Mouse (Mus musculus): ENCODE measurements around the gene Zfp706. TPM values are rescaled to one million over a fixed set of nuclear protein-coding genes. Genes with fewer than 3 reads are reported as not detected.

The Zfp706 gene
- polyA plus RNA-seq, 1 experiment from 2014 or later = 501 TPM

DNA sequence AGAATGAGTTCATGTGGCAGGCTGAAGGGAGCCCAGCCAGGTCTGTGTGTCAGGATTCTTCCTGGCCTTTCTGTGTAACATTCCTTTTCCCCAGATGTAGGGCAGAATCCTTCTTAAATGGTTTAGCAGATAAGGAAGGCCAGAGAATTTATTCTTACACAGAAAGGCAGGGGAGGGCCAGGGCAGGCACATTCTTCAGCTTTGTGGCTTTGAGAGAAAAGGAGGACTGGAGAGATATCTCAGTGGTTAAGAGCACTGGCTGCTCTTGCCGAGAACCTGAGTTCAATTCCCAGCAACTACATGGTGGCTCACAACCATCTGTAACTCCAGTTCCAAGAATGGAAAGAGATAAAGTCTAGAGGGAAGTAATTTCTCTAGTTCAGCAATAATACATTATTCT, 31.1 kb upstream of the Zfp706 start:
- H3K27me3 ChIP-seq (ENCODE audit: control insufficient read depth, insufficient read depth, low read depth, low read length) = no peaks in the 10 kb centered on the region
- 73% methylated on average over 1 of the region's 1 CpGs for WGBS
- H3K4me2 ChIP-seq (ENCODE audit: low read length) = no peak overlapping the region
- H3K36me3 ChIP-seq (ENCODE audit: control insufficient read depth, insufficient read depth, low read length) = no peaks in the 10 kb centered on the region
- H3K4me3 ChIP-seq (ENCODE audit: low read depth, low read length) = no peak overlapping the region
- no peaks in the 10 kb centered on the region for H3K9me3 ChIP-seq (replicated peaks; ENCODE audit: control insufficient read depth, low read length, poor library complexity, severe bottlenecking)
- no peak overlapping the region for H3K9ac ChIP-seq (ENCODE audit: low read depth, low read length)
- ATAC-seq = no peak
- H3K27ac ChIP-seq (ENCODE audit: low read length) = no peak overlapping the region
- peaks cover 10% of the 10 kb centered on the region for H3K4me1 ChIP-seq (ENCODE audit: control insufficient read depth, insufficient read depth, low read length)

DNA sequence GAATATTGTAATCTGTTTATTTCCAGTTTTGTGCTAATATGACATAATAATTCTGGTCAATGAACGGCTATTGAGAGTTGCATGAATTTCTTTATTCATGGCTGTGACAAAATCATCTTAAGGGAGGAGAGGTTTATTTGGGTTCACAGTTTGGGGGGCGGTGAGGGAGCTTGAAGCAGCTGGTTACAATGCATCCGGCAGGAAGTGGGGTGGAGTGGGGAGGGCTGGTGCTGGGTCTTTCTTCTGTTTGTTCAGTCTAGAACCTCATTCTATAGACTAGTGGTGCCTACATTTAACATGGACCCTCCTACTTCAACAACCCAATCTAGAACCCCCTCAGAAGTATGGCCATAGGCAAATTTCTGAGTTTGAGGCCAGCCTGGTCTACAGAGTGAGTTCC, 30.1 kb upstream of the Zfp706 start:
- no peaks in the 10 kb centered on the region for H3K9me3 ChIP-seq (replicated peaks; ENCODE audit: control insufficient read depth, low read length, poor library complexity, severe bottlenecking)
- no peak overlapping the region for H3K9ac ChIP-seq (ENCODE audit: low read depth, low read length)
- H3K36me3 ChIP-seq (ENCODE audit: control insufficient read depth, insufficient read depth, low read length) = no peaks in the 10 kb centered on the region
- no peak overlapping the region for H3K27ac ChIP-seq (ENCODE audit: low read length)
- H3K4me2 ChIP-seq (ENCODE audit: low read length) = no peak overlapping the region
- whole genome bisulfite sequencing = 88% methylated on average over 3 of the region's 3 CpGs
- no peak for ATAC-seq
- H3K4me3 ChIP-seq (ENCODE audit: low read depth, low read length) = no peak overlapping the region
- H3K27me3 ChIP-seq (ENCODE audit: control insufficient read depth, insufficient read depth, low read depth, low read length) = no peaks in the 10 kb centered on the region
- peaks cover 8% of the 10 kb centered on the region for H3K4me1 ChIP-seq (ENCODE audit: control insufficient read depth, insufficient read depth, low read length)

DNA sequence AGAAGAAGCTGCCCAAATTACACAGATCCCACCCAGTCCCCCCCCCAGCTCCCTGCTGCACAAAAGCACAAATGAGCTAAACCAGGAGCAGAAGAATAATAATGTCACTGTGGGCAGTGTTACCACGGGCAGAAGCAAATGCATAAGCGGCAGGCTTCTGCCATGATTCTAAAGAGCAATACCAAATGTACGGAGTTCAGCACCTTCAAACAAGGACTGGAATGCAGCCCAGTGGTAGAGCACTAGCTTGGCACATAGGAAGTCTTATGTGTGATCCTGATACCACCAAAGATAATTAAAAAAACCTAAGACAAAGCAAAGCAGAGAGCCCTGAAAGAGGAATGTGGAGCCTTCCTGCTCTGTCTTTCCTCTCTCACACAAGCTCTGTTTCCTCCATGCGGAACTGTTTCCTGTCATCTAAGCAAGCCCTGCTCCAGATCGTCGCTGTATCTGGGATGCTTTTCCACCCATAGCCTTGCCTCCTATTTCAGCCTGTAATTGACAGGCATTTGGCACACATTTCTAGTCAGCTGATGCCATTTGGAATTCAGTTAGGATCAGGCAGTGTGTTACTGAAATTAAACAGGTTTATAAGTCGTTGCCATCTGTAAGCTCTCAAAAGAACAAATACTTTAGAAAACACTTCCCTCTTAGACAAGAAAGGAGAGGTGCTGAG, 29.0 kb upstream of the Zfp706 start:
- 59% methylated on average over 7 of the region's 7 CpGs for WGBS
- H3K27me3 ChIP-seq (ENCODE audit: control insufficient read depth, insufficient read depth, low read depth, low read length) = no peaks in the 10 kb centered on the region
- H3K4me1 ChIP-seq (ENCODE audit: control insufficient read depth, insufficient read depth, low read length) = peaks cover 8% of the 10 kb centered on the region
- H3K27ac ChIP-seq (ENCODE audit: low read length) = peak overlapping the region; percentile 33
- no peaks in the 10 kb centered on the region for H3K9me3 ChIP-seq (replicated peaks; ENCODE audit: control insufficient read depth, low read length, poor library complexity, severe bottlenecking)
- H3K36me3 ChIP-seq (ENCODE audit: control insufficient read depth, insufficient read depth, low read length) = no peaks in the 10 kb centered on the region
- H3K4me3 ChIP-seq (ENCODE audit: low read depth, low read length) = no peak overlapping the region
- no peak overlapping the region for H3K4me2 ChIP-seq (ENCODE audit: low read length)
- H3K9ac ChIP-seq (ENCODE audit: low read depth, low read length) = no peak overlapping the region
- no peak for ATAC-seq

DNA sequence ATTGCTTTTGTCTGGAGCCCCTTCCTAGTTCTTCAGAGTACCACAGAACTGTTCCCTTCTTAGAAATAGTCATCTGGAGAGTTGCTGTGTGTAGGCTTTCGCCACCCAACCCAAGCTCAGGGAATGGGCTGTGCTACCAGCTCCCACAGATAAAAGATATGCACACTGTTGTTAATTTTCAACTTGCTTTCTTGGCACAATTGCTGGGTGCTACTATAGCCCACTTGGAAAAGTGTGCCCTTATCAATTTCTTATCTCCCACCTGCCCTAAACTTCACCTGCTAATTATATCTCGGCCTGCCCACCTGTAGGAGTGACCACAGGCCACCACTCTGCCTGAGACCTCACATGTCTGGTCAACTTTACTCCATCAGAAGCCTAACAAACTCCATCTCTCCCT, 26.6 kb upstream of the Zfp706 start:
- no peak overlapping the region for H3K27ac ChIP-seq (ENCODE audit: low read length)
- H3K4me1 ChIP-seq (ENCODE audit: control insufficient read depth, insufficient read depth, low read length) = peaks cover 8% of the 10 kb centered on the region
- H3K9ac ChIP-seq (ENCODE audit: low read depth, low read length) = no peak overlapping the region
- 90% methylated on average over 2 of the region's 2 CpGs for WGBS
- H3K4me2 ChIP-seq (ENCODE audit: low read length) = no peak overlapping the region
- no peaks in the 10 kb centered on the region for H3K27me3 ChIP-seq (ENCODE audit: control insufficient read depth, insufficient read depth, low read depth, low read length)
- no peaks in the 10 kb centered on the region for H3K36me3 ChIP-seq (ENCODE audit: control insufficient read depth, insufficient read depth, low read length)
- no peak for ATAC-seq
- H3K9me3 ChIP-seq (replicated peaks; ENCODE audit: control insufficient read depth, low read length, poor library complexity, severe bottlenecking) = no peaks in the 10 kb centered on the region
- H3K4me3 ChIP-seq (ENCODE audit: low read depth, low read length) = no peak overlapping the region

DNA sequence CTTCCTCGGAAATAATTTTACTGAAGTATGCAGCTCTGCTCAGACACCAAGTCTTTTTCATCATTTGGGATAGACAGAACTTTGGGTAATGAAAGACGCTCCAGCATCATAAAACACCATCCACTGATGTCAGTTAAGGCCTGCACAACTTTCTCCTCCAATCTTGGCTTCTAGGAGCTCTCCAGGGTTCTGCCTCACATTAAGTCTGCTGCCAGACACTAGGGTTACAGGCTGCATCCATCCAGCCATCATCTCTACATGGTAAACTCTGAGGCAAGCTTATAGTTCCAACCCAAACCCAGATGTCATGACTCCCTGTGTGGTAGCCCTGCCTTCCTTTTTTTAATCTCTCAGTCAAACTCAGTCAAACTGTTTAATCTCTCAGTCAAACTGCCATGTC, 25.9 kb upstream of the Zfp706 start:
- peaks cover 8% of the 10 kb centered on the region for H3K4me1 ChIP-seq (ENCODE audit: control insufficient read depth, insufficient read depth, low read length)
- H3K4me2 ChIP-seq (ENCODE audit: low read length) = no peak overlapping the region
- 93% methylated on average over 2 of the region's 2 CpGs for WGBS
- H3K27ac ChIP-seq (ENCODE audit: low read length) = no peak overlapping the region
- ATAC-seq = no peak
- no peaks in the 10 kb centered on the region for H3K36me3 ChIP-seq (ENCODE audit: control insufficient read depth, insufficient read depth, low read length)
- H3K9ac ChIP-seq (ENCODE audit: low read depth, low read length) = no peak overlapping the region
- no peak overlapping the region for H3K4me3 ChIP-seq (ENCODE audit: low read depth, low read length)
- H3K27me3 ChIP-seq (ENCODE audit: control insufficient read depth, insufficient read depth, low read depth, low read length) = no peaks in the 10 kb centered on the region
- H3K9me3 ChIP-seq (replicated peaks; ENCODE audit: control insufficient read depth, low read length, poor library complexity, severe bottlenecking) = no peaks in the 10 kb centered on the region

DNA sequence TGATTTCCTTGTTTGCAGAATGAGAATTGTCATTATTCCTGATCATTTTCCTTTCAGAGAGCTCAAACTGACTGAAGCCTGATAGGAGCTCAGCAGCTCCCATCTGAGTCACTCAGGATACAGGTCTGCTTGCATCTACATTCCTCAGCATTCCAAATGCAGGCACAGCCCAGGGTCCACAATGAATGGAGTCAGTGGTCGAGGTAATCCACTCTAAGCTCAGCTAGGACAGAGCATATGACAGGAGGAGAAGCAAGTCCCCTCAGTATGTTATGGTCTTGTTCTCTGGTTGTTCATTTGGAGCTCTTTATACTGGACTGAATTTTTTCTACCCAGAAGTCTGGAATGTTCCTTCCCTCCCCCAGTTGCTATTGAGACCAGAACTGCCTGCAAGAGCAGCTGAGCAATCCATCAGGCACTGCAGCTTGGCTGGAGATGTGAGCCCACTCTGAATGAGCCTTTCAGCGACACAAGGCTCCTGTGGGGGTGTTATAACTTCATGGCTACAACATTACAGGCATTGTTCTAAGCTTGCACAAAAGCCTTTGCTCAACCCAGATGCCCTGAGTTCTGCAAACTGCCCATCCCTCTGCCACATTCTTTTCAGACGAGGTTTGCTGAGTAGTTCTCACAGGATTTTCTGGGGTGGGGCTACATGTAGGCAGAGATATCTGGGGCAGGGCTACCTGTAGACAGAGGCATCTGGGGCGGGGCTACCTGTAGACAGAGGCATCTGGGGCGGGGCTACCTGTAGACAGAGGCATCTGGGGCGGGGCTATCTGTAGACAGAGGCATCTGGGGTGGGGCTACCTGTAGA, 24.0 kb upstream of the Zfp706 start:
- H3K9ac ChIP-seq (ENCODE audit: low read depth, low read length) = no peak overlapping the region
- H3K27me3 ChIP-seq (ENCODE audit: control insufficient read depth, insufficient read depth, low read depth, low read length) = no peaks in the 10 kb centered on the region
- H3K4me1 ChIP-seq (ENCODE audit: control insufficient read depth, insufficient read depth, low read length) = peaks cover under 1% of the 10 kb centered on the region; the same call in 1 of the 2 replicates
- H3K27ac ChIP-seq (ENCODE audit: low read length) = no peak overlapping the region
- 0 out of 2 replicates have a peak, but pooled peaks have one; percentile 48 for ATAC-seq
- WGBS = 30% methylated on average over 6 of the region's 6 CpGs
- no peaks in the 10 kb centered on the region for H3K9me3 ChIP-seq (replicated peaks; ENCODE audit: control insufficient read depth, low read length, poor library complexity, severe bottlenecking)
- no peak overlapping the region for H3K4me2 ChIP-seq (ENCODE audit: low read length)
- no peak overlapping the region for H3K4me3 ChIP-seq (ENCODE audit: low read depth, low read length)
- H3K36me3 ChIP-seq (ENCODE audit: control insufficient read depth, insufficient read depth, low read length) = no peaks in the 10 kb centered on the region

DNA sequence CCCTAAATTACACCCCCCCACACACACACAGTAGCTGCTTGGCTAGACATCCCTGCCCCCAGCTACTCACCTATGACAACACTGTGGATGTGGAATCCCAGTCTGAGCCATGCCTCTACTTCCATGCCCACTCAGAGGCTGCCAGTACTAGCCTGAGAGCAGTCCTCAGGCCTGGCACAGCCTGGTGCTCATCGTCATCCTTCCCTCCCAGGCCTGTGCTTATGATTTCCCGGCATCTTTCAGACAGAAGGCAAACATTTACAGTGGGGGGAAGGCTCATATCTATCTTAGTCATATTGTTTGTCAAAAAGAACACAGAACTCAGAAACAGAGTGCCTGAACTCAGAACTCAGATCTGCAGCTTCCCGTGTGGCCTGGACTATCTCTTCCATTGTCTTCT, 23.4 kb upstream of the Zfp706 start:
- Histone ChIP-seq H3K9me3 (replicated peaks; ENCODE audit: control insufficient read depth, low read length, poor library complexity, severe bottlenecking) (no peaks in the 10 kb centered on the region), H3K9ac (ENCODE audit: low read depth, low read length) (no peak overlapping the region), H3K36me3 (ENCODE audit: control insufficient read depth, insufficient read depth, low read length) (no peaks in the 10 kb centered on the region), H3K4me2 (ENCODE audit: low read length) (no peak overlapping the region), H3K4me3 (ENCODE audit: low read depth, low read length) (no peak overlapping the region), H3K4me1 (ENCODE audit: control insufficient read depth, insufficient read depth, low read length) (no peaks in the 10 kb centered on the region), H3K27me3 (ENCODE audit: control insufficient read depth, insufficient read depth, low read depth, low read length) (no peaks in the 10 kb centered on the region), H3K27ac (ENCODE audit: low read length) (no peak overlapping the region)
- WGBS = 91% methylated on average over 3 of the region's 3 CpGs
- no peak for ATAC-seq

DNA sequence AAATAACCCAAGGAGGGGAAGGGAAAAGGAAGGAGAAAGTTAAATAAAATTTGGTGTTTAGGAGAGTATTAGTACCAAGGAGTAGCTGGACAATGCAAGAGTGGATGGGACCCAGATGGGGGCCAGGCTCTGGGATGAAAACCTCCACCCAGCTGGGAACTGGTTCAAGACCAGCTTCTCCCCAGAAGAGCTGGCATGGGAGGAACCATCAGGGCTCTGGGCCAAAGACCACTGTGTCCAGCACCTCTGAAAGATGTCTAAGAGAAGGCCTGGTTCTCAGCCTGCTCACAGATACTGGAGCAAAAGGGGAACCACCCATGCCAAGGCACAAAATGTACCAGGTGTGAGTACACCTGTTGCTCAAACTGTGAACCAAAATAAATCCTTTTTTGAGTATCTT, 20.4 kb upstream of the Zfp706 start:
- Histone ChIP-seq H3K4me2 (ENCODE audit: low read length) (no peak overlapping the region), H3K9me3 (replicated peaks; ENCODE audit: control insufficient read depth, low read length, poor library complexity, severe bottlenecking) (no peaks in the 10 kb centered on the region), H3K27me3 (ENCODE audit: control insufficient read depth, insufficient read depth, low read depth, low read length) (no peaks in the 10 kb centered on the region), H3K4me3 (ENCODE audit: low read depth, low read length) (no peak overlapping the region), H3K36me3 (ENCODE audit: control insufficient read depth, insufficient read depth, low read length) (no peaks in the 10 kb centered on the region), H3K4me1 (ENCODE audit: control insufficient read depth, insufficient read depth, low read length) (no peaks in the 10 kb centered on the region), H3K9ac (ENCODE audit: low read depth, low read length) (no peak overlapping the region), H3K27ac (ENCODE audit: low read length) (no peak overlapping the region)
- ATAC-seq = no peak

DNA sequence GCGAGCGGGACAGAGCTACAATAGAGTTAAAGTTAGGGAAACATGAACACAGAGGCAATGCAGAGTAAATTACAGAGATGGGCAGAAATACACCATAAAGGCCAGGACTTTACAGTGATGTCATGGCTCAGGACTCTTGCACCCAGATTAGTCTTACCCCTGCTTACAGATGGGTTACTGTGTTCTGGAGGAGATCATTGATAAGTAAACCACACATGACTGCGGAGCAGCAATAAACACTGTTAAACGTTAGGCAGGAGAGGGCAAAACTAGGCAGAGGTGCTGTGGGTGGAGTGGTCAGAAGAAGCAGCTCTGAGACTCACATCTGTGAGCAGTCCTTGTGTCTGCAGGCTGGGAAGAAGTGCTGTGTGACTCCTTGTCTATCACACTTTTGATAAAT, 18.9 kb upstream of the Zfp706 start:
- Histone ChIP-seq H3K4me1 (ENCODE audit: control insufficient read depth, insufficient read depth, low read length) (no peaks in the 10 kb centered on the region), H3K27me3 (ENCODE audit: control insufficient read depth, insufficient read depth, low read depth, low read length) (no peaks in the 10 kb centered on the region), H3K9ac (ENCODE audit: low read depth, low read length) (no peak overlapping the region), H3K4me2 (ENCODE audit: low read length) (no peak overlapping the region), H3K4me3 (ENCODE audit: low read depth, low read length) (no peak overlapping the region), H3K27ac (ENCODE audit: low read length) (no peak overlapping the region), H3K9me3 (replicated peaks; ENCODE audit: control insufficient read depth, low read length, poor library complexity, severe bottlenecking) (no peaks in the 10 kb centered on the region), H3K36me3 (ENCODE audit: control insufficient read depth, insufficient read depth, low read length) (no peaks in the 10 kb centered on the region)
- WGBS = 89% methylated on average over 4 of the region's 4 CpGs
- ATAC-seq = no peak

All from midbrain, embryonic 16.5 days (tissue).